Mouse (Mus musculus) intestine, embryonic 16.5 days (tissue): ENCODE measurements around the gene Prss35. TPM values are rescaled to one million over a fixed set of nuclear protein-coding genes. Genes with fewer than 3 reads are reported as not detected.
A peak's percentile ranks its signal among the peaks of the same experiment; 100 is the strongest.

Experiments
- ATAC-seq: fragments of 200-750 bp; cut with Nextera tagmentation; 2 replicates; pipeline ENCODE4 v1.8.0; 2017; ENCODE audit warnings: moderate TSS enrichment, moderate library complexity
- H3K27ac ChIP-seq: fragments of 300-500 bp; sonication (generic); 2 replicates; pipeline ENCODE4 v1.5.1; 2014; ENCODE audit warnings: mild to moderate bottlenecking, low read length
- H3K27me3 ChIP-seq: fragments of 300-500 bp; sonication (generic); replicated peaks from 2 replicates; pipeline ENCODE4 v1.6.1; 2014; ENCODE audit warnings: low read length, control low read depth, mixed read lengths; ENCODE audit not compliant: control insufficient read depth, insufficient read depth
- H3K36me3 ChIP-seq: fragments of 300-500 bp; sonication (generic); 2 replicates; pipeline ENCODE4 v1.6.1; 2014; ENCODE audit warnings: low read length, control low read depth; ENCODE audit not compliant: control insufficient read depth, insufficient read depth
- H3K4me1 ChIP-seq: fragments of 300-500 bp; sonication (generic); 2 replicates; pipeline ENCODE4 v1.6.1; 2014; ENCODE audit warnings: low read length, control low read depth, mixed read lengths; ENCODE audit not compliant: control insufficient read depth, insufficient read depth
- H3K4me2 ChIP-seq: fragments of 300-500 bp; sonication (generic); 2 replicates; pipeline ENCODE4 v1.6.1; 2014; ENCODE audit warnings: low read depth, low read length, control low read depth
- H3K4me3 ChIP-seq: fragments of 300-500 bp; sonication (generic); 2 replicates; pipeline ENCODE4 v1.5.1; 2014; ENCODE audit warnings: mild to moderate bottlenecking, low read length
- H3K9ac ChIP-seq: fragments of 300-500 bp; sonication (generic); 2 replicates; pipeline ENCODE4 v1.6.1; 2014; ENCODE audit warnings: low read depth, low read length
- H3K9me3 ChIP-seq: fragments of 300-500 bp; sonication (generic); 2 replicates; pipeline ENCODE4 v1.6.1; 2016; ENCODE audit warnings: low read length, control low read depth; ENCODE audit not compliant: control insufficient read depth
- WGBS: fragments of 180-500 bp; shearing (Covaris S2); extraction: QIAGEN DNeasy Blood & Tissue Kit; methylation state at CpG from one replicate; pipeline ENCODE4 v1.1.7; 2014; 5-methylcytosine and 5-hydroxymethylcytosine counted together
- polyA plus RNA-seq: library from polyadenylated mRNA; unstranded; fragments of >200 nt; fragmentation: Nextera tagmentation; extraction: Ambion mirVana; gene quantifications from 2 replicates; pipeline ENCODE4 v1.2.1, GENCODE M21; 2015

Prss35 gene
- polyA plus RNA-seq, 1 experiment from 2014 or later: 15.2 TPM

- H3K9ac ChIP-seq: peak overlapping the region; percentile 53; the same call in 1 of the 2 replicates
- H3K4me1 ChIP-seq: 0 out of 2 replicates have a peak, but pooled peaks cover 2% of the 10 kb centered on the region
- 0 out of 2 replicates have a peak, but pooled peaks cover 3% of the 10 kb centered on the region for H3K27me3 ChIP-seq
- no peak overlapping the region for H3K27ac ChIP-seq
- H3K4me2 ChIP-seq: no peak overlapping the region
- no peaks in the 10 kb centered on the region for H3K36me3 ChIP-seq
- no peak for ATAC-seq
- WGBS: 28% methylated on average over 5 of the region's 5 CpGs
- H3K4me3 ChIP-seq: peak overlapping the region; percentile 38; the same call in 1 of the 2 replicates
- no peaks in the 10 kb centered on the region for H3K9me3 ChIP-seq
Measured at GRCm38 (mm10) chr9:86744041-86744440, 592 bp downstream of the Prss35 start.

GRCm38 (mm10) chr9:86745926-86746581, 2.6 kb downstream of the Prss35 start:
- 26% methylated on average over 13 of the region's 13 CpGs for WGBS
- 0 out of 2 replicates have a peak overlapping the region, but pooled peaks have one; percentile 13 for H3K4me2 ChIP-seq
- peak; percentile 80 for ATAC-seq

DNA sequence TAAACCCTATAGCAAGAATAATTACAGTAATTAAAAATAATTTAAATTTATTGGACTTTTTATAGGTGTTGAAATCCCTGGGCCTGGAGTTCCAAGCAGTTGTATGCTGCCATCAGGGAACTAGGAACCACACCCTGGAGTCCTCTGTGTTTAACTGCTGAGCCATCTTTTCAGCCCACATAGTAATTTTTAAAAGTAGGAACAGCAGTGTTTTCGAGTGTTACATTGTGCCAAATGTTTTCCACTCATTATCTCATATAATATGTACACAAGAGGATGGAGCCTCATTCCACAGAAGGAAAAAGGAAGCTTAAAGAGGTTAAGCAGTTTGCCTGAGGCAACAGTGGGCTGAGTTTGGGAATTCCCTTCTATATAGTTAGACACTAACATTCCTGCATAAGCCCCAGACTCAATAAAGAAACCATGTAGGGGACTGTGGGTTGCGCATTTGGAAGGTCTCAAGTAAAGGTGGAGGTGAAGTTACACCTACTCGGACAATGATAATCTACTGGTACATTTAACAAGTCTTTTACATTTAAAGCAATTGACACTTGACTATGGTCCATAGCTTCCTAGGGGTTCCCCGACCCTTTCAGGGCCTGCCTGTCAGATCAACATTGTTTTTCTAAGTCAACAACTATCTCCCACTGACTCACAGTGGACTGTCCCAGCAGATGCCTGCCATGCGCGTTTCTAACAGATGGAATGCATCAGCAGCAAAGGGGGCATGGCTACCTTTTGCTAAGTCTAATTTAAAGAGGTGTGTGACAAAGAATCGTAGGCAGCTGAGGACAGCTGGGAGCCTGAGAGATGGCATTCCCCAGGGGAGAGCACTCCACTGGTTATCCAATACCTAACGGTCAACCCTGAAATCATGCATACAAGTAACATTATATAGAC, 19.3 kb downstream of the Prss35 start:
- Histone ChIP-seq H3K4me1 (no peaks in the 10 kb centered on the region), H3K36me3 (no peaks in the 10 kb centered on the region), H3K27ac (no peak overlapping the region), H3K4me3 (no peak overlapping the region), H3K9me3 (no peaks in the 10 kb centered on the region), H3K4me2 (no peak overlapping the region), H3K9ac (no peak overlapping the region), H3K27me3 (no peaks in the 10 kb centered on the region)
- 60% methylated on average over 8 of the region's 8 CpGs for WGBS
- no peak for ATAC-seq

More at GRCm38 (mm10) chr9:86745926-86746581, 2.6 kb downstream of the Prss35 start:
- Histone ChIP-seq H3K27me3 (0 out of 2 replicates have a peak, but pooled peaks cover 3% of the 10 kb centered on the region), H3K4me1 (0 out of 2 replicates have a peak, but pooled peaks cover 2% of the 10 kb centered on the region), H3K4me3 (no peak overlapping the region), H3K9ac (no peak overlapping the region), H3K9me3 (no peaks in the 10 kb centered on the region), H3K36me3 (no peaks in the 10 kb centered on the region), H3K27ac (no peak overlapping the region)

GRCm38 (mm10) chr9:86764002-86764401, 20.6 kb downstream of the Prss35 start:
- Histone ChIP-seq H3K27ac (no peak overlapping the region), H3K27me3 (no peaks in the 10 kb centered on the region), H3K4me3 (no peak overlapping the region), H3K9ac (no peak overlapping the region), H3K4me1 (no peaks in the 10 kb centered on the region), H3K9me3 (no peaks in the 10 kb centered on the region), H3K4me2 (no peak overlapping the region), H3K36me3 (no peaks in the 10 kb centered on the region)
- ATAC-seq: no peak
- WGBS: 66% methylated on average over 2 of the region's 2 CpGs

DNA sequence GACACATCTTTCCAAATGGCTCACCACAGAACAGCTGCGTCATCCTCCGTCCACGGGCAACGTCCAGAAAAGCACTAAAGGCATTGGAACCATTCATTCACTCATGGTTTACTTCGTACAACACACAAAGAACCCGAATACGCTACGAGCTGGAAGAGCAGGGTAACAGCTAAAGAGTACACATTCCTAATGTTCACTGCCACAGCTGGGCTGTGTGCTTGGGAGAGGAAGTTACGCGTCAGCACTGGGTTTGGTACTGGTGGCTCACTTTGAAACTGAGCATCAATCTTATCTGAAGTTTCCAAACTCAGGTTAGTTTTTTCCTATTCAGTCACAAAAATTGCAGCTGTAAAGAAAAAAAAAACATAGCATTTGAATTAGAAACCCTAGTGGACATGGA, 23.5 kb downstream of the Prss35 start:
- 56% methylated on average over 10 of the region's 10 CpGs for WGBS
- Histone ChIP-seq H3K27ac (no peak overlapping the region), H3K9me3 (no peaks in the 10 kb centered on the region), H3K4me3 (no peak overlapping the region), H3K4me1 (no peaks in the 10 kb centered on the region), H3K27me3 (no peaks in the 10 kb centered on the region), H3K4me2 (no peak overlapping the region), H3K36me3 (no peaks in the 10 kb centered on the region), H3K9ac (no peak overlapping the region)
- ATAC-seq: no peak

- H3K36me3 ChIP-seq: no peaks in the 10 kb centered on the region
Measured at GRCm38 (mm10) chr9:86772897-86773296, 29.4 kb downstream of the Prss35 start.

DNA sequence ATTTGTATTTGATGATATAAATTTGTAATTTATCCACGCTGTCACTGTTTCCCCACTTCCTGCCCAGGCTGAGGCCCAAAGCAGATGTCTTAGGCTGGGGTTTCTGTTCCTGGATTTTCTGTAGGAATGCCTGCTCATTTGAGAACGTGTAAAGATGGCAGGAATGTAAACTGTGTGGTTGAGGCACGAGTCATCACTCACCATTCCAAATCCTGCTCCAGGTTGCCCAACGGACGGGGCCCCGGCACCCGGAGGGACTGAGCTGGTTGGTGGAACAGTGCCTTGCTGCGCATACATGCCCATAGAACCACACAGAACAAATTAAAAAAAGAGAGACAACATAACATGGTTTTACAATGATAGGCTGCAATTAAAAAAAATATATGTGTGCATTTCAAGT, 30.5 kb downstream of the Prss35 start:
- no peaks in the 10 kb centered on the region; the same call in 1 of the 2 replicates for H3K4me1 ChIP-seq
- H3K27ac ChIP-seq: no peak overlapping the region
- H3K4me3 ChIP-seq: no peak overlapping the region
- ATAC-seq: no peak
- H3K27me3 ChIP-seq: no peaks in the 10 kb centered on the region
- no peaks in the 10 kb centered on the region for H3K36me3 ChIP-seq
- WGBS: 60% methylated on average over 8 of the region's 8 CpGs
- no peak overlapping the region for H3K9ac ChIP-seq
- H3K4me2 ChIP-seq: no peak overlapping the region
- no peaks in the 10 kb centered on the region for H3K9me3 ChIP-seq

More at GRCm38 (mm10) chr9:86772897-86773296, 29.4 kb downstream of the Prss35 start:
- no peaks in the 10 kb centered on the region; the same call in 1 of the 2 replicates for H3K4me1 ChIP-seq
- H3K9me3 ChIP-seq: no peaks in the 10 kb centered on the region
- no peak overlapping the region for H3K4me3 ChIP-seq
- WGBS: 85% methylated on average over 3 of the region's 3 CpGs
- no peaks in the 10 kb centered on the region for H3K27me3 ChIP-seq
- H3K9ac ChIP-seq: no peak overlapping the region
- H3K27ac ChIP-seq: no peak overlapping the region
- ATAC-seq: no peak
- no peak overlapping the region for H3K4me2 ChIP-seq

- no peak overlapping the region for H3K4me2 ChIP-seq
- no peak overlapping the region for H3K4me3 ChIP-seq
- ATAC-seq: 0 out of 2 replicates have a peak, but pooled peaks have one; percentile 41
- H3K9ac ChIP-seq: no peak overlapping the region
- H3K4me1 ChIP-seq: no peaks in the 10 kb centered on the region; the same call in 1 of the 2 replicates
- no peaks in the 10 kb centered on the region for H3K36me3 ChIP-seq
- no peaks in the 10 kb centered on the region for H3K9me3 ChIP-seq
- WGBS: 90% methylated on average over 6 of the region's 6 CpGs
- no peaks in the 10 kb centered on the region for H3K27me3 ChIP-seq
- H3K27ac ChIP-seq: no peak overlapping the region
Measured at GRCm38 (mm10) chr9:86775374-86775773, 31.9 kb downstream of the Prss35 start.

DNA sequence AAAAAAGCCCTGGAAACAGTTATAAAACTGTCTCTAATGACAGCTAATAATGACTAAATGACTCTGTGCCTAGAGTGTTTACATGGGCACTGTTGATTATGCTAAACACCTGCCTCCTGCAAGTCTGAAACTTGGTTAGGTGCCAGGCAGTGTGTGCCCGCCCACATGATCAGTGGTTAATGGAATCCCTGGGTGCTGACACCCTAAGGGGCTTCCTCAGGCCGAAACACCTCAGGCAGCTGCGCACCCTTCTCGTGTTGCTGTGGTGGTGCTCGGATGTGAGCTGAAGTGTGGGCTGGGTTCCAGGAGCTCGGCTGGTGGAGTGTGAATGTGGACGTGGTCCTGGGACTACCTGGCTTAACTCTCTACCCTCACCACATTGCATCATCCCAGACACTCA, 33.9 kb downstream of the Prss35 start:
- Histone ChIP-seq H3K4me3 (no peak overlapping the region), H3K27ac (no peak overlapping the region), H3K4me2 (no peak overlapping the region), H3K4me1 (no peaks in the 10 kb centered on the region; the same call in 1 of the 2 replicates), H3K36me3 (no peaks in the 10 kb centered on the region), H3K9me3 (no peaks in the 10 kb centered on the region), H3K9ac (no peak overlapping the region), H3K27me3 (no peaks in the 10 kb centered on the region)
- 44% methylated on average over 7 of the region's 7 CpGs for WGBS
- ATAC-seq: peak; percentile 30; the same call in 1 of the 2 replicates
